Mouse (Mus musculus): ENCODE results near the gene Dlgap4.

Gene Dlgap4

DNA sequence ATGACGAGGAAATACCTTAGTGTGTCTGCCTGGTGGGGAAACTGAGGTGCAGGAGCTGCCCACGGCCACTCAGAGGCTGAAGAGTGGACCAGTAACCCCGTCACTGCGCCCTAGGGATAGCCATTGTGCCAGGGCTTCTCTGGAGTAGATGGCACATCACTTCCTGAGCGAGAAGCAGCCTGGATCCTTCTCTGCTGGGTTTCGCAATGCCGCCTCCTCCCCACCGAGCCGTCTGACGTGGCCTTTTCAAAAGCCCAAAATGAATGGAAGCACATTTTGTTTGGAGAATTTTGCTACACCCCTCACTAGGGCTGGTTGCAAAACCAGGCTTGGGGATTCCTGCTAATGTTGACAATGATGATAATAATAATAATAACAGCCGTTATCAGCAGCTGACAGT is 4.0 kb downstream of the Dlgap4 start:
- no peak for DNase-seq (ENCODE audit: low spot score)

DNA sequence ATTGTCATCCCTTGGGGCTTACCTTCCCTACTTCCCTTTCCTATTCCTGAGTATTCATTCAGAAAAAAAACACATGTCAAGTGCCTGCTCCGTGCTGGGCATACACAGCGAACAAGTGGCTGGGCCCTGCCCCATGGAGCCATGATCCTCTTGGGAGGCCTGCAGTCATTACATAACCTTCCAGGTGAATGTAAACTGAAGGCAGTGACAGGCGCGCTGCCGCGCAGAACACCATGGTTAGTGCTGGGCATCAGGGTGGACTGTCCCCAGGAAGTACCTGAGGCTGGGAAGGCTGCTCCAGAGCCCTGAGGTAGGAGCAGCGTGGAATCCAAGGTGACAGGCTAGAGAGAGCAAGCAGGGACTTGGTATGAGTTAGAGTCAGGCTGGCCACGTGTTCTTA is 7.4 kb downstream of the Dlgap4 start:
- no peak for DNase-seq (ENCODE audit: low spot score)

DNA sequence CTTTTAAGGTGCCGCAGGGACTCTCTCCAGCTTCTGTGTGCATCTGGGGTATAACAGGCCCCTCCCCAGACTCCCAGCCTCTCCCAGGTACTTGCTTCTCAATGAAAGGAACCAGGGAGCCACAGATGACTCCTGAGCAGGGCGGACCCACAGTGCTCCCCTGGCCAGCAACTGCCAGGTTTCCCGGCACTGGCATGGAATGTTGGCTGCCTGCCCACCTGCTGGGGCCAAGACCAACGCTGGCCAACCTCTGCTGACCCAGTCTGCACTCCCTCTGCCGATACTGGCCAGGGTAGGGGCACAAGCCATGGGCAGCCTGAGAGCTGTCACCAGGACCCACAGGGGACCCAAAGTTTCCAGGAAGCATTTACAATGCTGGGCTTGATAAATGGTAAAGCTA is 7.9 kb downstream of the Dlgap4 start:
- DNase-seq (ENCODE audit: low spot score): no peak

DNA sequence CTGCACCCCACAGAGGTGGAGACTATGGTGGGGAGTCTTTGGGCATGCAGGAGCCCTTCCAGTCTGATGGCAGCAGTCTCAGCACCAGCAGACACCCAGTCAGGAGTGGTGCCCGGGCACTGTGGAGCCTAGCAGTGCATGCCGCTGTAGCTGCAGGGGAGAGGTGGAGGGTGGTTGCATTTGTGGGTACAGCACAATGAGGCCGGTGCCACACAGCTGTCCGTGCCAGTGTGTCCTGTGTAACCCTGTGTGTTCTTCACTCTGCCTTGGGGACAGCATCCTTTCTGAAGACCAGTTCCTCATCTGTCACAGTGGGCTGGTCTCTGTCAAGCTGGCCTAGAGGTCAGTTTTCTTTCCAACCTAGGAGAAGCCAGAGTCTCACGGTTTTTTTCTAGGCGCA is 8.7 kb downstream of the Dlgap4 start:
- DNase-seq (ENCODE audit: low spot score): no peak

DNA sequence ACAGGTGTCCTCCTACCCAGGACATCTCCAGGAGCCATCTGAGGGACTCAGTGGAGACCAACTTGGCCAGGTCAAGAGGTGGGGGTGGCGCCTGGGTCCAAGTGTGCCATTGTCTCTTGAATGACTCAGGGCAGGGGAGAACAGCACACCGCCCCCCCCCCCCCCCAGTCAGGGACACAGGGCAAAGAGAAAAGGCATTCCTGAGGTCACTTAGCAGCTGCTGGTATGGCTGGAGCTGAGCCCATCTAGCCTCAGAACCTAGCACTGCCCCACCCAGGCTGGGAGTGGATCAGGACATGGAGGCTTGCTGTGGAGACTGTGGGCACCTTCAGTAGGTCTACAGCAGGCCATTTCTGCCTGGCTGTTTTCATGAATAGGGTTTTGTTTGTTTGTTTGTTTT is 9.7 kb downstream of the Dlgap4 start:
- no peak for DNase-seq (ENCODE audit: low spot score)

DNA sequence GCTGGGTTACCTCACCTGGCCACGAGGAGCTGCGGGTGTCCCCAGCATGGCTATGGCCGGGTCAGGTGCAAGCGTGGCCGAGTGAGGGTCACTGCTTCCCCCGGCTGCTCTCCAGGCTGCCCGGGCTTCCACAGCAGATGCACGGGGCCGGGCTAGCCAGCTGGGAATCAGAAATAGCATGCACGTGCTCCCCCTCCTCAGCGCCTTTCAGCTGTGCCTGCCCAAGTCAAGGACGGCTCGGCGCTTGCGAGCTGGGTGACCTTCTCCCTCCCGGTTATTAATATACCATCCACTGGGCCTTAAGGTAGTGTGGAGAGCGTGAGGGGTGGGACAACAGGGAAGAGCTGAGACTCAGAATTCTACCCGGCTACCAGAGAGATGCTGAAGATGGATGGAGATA is 11.8 kb downstream of the Dlgap4 start:
- no peak for DNase-seq (ENCODE audit: low spot score)

DNA sequence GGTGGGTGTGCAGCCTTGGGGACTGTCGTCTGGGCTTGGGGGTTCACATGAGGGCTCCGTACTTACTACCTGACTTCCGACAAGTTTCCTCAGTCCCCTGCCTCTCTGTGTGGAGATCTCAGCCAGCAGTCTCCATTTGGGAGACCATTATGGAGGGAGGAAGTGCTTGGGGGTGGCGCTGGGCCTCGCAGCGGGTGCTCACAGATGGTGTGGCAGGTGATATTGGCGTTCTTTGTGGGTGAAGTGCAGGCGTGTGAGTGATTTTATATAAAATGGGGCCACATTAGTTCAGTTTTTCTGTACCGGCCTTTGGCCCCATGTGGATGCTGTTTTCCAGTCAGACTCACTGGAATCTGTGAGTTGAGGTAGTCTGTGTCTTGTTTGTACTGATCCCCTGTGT is 12.6 kb downstream of the Dlgap4 start:
- DNase-seq (ENCODE audit: low spot score): no peak

DNA sequence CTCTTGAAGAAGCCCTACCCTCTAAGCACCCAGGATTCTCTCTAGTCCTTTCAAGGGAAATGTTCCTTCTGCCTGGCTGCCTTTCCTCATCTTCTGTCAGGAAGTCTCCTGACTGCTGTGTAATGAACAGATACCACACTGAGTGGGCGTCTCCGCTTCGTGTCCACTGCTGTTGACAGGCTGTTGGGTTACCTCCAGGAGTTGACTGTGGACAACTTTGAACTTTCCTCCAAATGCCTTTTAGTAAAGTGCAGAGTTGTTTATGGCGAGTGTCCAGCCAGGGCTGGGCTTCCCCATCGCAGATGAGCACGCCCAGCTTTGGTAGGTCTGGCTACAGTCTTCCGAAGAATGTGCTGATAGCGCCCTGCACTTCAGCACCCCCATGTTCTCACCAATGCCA is 13.0 kb downstream of the Dlgap4 start:
- DNase-seq (ENCODE audit: low spot score): no peak

DNA sequence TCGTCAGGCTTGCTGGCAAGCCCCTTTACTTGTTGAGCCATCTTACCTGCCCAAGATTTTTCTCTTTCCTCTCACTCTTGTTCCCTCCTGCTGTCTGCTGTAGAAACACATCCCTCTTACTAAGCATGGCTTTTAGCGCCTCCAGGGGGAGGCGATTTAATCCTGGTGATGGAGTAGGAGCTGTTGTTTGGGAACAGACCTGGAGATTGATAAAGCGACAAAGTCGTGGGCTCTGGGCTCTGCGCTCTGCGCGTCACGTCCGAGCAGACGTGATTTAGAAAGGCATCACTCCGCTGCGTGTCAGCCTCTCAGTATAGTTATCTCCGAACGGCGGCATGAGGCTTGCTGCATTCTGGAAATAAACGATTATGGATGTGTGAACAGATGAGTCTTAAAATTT is 14.4 kb downstream of the Dlgap4 start:
- no peak for DNase-seq (ENCODE audit: low spot score)

DNA sequence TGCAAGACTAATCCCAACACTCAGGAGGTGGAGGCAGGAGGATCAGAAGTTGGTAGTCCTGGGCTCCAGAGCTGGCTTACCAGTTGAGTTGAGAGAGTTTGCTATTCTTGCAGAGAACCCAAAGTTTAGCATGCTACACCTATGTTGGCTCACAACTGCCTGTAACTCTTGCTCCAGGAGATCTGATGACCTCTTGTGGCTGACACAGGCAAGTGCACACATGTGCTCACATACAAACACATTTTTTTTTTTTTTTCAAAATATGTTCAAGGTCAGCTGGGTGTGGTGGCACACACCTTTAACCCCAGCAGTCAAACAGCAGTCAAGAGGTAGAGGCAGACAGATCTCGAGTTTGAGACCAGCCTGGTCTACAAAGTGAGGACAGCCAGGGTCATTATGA is 16.8 kb downstream of the Dlgap4 start:
- DNase-seq (ENCODE audit: low spot score): no peak

DNA sequence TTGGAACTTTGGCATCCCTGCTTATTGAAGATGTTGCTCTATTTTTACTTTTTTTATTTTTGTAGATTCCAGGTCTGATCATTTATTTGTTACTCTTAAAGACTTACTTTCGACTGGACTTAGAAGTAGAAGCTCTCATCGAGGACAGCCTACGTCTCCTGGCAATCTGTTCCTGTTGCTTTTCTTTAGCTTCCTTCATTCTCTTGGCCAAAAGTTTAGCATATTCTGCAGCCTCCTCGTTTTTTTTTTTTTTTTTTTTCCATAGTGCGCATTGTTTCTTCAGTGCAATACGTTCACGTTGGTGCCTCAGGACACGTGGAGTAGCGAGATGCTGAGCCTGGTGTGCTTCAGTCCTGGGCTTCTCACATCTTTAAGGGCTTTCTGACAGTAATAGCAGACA is 19.2 kb downstream of the Dlgap4 start:
- DNase-seq (ENCODE audit: low spot score): no peak

DNA sequence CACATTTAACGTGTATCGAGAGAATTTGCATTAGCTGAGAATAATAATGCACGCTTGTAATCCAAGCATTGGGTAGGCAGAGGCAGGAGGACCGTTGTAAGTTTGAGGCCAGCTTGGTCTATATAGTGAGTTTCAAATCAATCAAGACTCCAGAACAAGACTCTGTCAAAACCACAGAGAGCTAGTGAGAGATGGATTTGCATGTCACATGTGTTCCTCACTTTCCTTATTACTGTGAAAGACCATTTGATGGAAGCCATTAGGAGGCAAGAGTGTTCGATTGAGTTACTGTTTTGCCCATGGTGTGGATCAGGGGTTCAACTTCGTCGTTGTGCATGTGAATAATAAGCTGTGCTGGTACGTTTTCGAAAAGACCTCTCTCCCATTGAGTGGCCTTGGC is 21.6 kb downstream of the Dlgap4 start:
- no peak for DNase-seq (ENCODE audit: low spot score)

DNA sequence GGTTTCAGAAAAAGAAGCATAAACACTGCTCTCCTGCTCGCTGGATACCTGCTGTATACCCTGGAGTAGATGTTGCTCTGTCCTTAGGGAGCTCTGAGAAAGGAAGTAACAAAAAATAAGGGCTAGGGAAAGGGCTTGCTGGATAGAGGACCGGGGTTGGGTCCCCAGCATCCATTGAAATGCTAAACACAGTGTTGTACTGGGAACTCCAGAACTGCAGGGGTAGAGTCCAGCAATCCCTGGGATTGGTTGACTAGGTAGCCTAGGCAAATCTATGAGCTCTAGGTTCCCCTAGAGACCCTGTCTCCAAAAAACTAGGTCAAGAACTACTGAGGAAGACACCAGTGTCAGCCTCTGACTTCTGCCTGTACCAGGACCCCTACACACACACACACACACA is 27.6 kb downstream of the Dlgap4 start:
- DNase-seq (ENCODE audit: low spot score): no peak

DNA sequence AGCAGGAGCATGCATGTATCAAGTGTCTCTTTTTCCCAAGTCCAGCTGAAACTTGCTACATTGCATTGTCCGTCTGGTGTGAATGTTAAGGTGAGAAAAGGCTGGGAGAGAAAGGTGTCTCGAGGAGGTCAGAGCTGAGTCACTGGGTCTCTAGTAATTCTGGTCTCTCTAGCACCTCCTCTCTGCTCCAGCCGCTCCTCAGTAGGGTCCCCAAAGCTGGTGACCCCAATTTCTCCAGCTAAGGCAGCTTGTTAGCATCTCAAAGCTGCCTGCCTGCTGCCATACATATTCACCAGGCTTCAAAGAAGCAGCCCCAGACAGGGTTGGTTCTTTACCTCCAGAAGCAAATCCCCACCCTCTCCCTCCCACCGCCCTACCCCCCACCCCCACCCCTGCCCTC is 29.4 kb downstream of the Dlgap4 start:
- DNase-seq (ENCODE audit: low spot score): no peak

DNA sequence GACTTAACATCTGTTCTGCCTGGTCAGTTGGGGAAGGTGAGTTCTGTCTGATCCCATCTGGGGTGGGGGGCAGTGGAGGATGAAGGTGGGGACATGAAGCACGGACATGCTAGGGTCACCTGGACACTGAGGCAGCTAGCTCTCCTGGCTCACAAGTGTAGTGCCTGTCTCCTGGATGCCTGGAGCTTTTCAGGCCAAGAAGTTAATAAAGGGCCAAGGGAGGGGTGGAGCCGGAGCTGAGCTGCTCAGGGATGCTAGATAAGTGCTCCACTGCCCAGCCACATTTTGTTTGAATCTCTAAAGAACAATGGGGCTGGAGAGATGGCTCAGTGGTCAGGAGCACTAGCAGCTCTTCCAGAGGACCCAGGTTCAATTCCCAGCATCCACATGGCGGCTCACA is 29.9 kb downstream of the Dlgap4 start:
- no peak for DNase-seq (ENCODE audit: low spot score)

DNA sequence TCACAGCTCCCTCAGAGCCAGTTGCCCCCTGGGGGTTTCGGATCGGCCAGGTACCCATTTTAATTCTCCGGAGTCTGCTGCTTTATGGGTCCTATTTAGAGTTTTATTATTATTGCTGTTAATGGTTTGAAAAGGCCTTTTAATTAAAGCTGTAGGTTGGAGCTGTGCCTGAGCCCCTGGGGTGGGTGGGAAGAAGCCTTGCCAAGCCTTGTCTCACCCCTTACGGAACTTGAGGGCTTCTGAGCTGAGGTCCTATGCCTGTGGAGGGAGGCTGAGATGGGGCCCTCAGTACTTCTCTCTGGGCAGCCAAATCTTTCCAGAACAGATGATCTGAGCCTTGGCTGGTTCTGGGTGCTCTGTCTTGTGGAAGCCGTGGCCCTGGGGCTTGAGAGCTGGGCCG is 31.6 kb downstream of the Dlgap4 start:
- no peak for DNase-seq (ENCODE audit: low spot score)

DNA sequence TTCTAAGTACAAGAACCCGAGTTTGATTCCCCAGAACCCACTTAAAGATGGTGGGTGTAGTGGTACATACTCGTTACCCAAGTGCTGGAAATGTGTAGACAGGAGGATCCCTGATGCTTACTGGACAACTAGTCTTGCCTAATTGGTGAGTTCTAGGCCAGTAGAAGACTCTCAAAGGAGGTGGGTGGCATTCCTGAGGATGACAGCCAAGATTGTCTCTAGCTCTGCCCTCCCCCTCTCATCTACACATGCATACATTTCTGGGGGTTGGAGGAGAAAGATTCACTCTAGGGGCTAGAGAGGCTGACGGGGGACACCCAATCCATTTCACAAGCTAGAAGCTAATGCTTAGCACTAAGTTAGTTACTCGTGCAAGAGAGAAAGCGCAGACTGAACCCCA is 33.4 kb downstream of the Dlgap4 start:
- no peak for DNase-seq (ENCODE audit: low spot score)

DNA sequence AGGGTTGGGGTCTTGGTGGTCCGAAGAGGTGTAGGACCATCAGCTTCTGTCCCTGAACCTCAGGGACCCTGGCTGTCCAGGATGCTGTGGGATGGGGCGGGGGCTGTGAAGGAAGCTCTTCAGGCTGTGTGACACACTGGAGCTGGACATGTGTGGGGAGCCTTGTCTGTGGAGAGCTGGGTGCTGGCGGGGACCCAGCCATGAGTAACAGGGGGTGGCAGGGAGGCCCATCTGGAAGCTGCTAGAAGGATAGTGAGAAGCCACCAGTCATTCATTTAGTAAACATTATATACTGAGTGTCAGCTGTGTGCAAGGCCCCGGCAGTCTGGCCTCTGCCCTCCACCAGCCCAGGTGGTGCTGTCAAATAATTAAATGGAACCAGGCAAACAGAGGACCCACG is 34.5 kb downstream of the Dlgap4 start:
- no peak for DNase-seq (ENCODE audit: low spot score)

DNA sequence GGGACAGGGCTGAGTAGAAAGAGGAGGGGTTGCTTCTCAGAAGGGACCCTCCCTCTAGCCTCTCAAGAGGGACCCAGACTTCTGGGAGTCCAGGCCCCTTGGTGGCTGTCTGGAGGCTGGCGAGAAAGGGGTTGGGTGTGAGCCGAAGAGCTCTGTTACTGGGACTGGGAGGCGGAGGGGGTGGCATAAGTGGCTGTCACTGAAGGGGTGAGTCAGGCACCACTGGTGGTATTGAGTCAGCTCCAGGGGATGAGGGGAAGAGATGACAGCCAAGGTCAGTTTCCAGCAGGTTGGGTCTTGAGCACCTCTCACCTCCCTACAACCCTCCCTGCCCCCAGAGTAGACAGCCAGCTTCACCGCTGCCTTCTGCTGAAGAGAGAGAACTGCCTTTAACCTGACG is 35.9 kb downstream of the Dlgap4 start:
- DNase-seq (ENCODE audit: low spot score): no peak

DNA sequence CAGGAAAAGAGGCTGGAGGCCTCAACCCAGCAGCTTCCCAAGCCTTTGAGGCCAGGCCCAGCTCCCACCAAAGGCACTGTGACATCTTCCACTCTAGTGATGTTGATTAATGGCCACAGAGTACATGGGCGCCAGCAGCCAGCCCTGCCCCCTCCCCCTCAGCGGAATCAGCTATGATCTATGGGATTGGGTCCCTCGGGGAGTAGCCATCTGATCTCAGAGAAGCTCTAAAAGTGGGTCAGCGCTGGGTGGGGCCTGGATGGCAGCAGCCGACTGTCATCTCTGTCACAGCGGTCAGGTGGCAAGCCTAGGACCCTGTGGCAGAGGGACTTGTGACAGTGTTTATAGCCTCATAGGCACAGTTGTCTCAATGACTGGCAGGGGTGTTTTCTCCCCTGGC is 37.5 kb downstream of the Dlgap4 start:
- DNase-seq (ENCODE audit: low spot score): no peak

DNA sequence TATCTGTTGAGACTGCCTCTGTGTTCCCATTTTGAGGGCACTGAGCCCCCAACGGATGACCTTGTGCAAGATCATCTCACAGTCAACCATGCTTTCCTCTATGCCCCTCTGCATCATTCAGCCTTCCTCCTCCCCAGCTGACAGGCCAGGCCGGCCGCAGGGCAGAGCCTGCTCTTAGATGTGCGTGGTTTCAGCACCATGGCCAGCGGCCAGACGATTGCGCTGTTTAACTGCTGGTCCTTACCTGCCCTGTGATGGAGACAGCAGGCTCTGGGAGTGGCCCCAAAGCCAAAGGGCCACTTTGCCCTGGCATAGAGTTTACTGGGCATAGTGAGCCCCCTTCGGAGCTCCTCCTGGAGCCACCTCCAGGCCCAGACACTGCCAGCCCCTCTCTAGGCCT is 39.3 kb downstream of the Dlgap4 start:
- peak; percentile 81 for DNase-seq (ENCODE audit: low spot score)

DNA sequence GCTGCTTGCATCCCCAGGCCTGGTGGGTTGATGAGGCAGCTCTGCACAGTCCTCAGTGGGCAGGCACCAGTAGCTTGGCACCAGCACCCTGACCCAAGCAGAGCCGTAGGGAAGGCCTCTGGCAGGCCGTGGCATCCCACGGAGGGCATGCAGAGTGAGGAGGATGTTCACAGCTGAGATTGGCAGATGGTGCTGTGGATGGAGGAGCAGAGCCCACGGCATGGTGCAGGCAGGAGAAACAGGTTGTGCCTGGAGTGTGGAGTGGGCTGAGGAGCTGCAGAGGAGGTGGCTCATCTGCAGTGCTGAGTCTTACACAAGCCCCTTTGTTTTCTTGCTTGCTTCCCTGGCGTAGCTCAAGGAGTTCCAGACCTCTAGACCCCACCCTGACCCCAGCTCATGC is 40.6 kb downstream of the Dlgap4 start:
- no peak for DNase-seq (ENCODE audit: low spot score)

DNA sequence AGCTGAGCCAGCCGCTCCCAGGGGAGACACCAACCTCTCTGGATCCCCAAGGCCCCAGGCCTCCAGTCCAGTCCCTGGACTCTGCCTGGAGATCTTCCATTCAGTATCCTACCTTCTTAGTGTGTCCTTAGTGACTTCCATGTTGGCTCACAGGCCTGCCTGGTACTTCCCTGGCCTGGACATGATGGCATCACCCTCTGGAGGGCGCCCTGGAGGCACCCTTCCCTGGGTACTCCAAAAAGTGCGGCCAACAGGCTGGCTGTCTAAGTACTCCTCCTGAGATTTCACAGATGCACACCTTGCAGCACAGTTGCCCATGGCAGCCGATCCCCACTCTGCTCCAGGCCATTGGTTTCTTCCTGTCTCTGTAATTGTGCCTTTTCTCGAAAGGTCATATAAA is 42.1 kb downstream of the Dlgap4 start:
- no peak for DNase-seq (ENCODE audit: low spot score)

DNA sequence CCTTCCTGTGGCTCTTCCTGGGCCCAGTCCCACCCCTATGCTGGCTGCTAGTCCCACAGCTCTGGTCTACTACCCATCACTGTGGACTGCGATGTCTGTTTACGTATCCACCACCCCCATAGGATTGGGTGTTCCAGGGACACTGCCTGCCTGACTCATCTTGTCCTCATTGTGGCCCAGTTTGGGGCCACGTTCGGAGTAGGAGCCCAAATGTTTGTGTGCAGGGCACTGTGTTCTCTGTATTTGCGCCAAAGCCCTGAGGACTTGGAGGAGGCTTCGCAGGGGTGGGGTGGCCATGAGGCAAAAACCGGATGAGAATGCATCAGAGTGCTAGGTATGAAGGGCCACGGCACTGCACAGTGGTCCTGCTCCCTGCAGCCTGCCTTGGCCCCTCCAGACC is 44.0 kb downstream of the Dlgap4 start:
- DNase-seq (ENCODE audit: low spot score): no peak

DNA sequence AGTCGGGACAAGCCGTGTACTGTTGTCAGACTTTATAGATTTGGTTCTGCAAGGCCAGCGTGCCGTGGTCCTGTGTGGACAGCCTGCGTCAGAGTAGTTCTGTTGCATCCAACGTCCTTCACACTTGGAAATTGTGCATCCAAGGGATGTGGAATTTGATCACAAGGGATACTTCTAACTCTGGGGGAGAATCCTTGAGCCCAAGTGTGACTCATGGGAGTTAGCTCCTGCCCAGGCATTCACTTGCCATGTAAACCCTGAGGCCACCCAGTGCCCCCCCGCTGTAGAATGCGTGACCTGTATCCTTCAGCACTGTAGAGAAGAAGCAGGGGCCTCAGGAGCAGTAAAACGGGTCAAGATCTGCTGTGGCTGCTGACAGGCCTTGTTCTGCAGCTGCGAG is 44.7 kb downstream of the Dlgap4 start:
- no peak for DNase-seq (ENCODE audit: low spot score)

DNA sequence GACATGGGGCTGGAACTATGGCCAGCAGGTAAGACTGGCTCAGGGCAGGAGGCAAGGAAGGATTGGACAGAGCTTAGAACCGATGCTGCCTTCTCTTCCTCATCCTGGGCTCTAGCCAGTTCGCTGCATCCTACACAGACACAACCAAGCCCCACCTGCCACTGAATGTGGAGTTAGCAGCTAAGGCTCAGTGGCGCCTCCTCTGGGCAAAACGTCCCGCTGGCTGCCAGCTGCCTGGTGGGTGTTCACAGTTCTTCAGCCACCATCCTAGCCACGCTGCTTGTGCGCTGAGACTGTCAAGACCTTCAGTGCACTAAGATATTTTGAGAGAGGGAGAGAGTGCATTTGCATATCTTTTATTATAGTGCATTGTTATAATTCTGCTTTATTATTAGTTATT is 45.2 kb downstream of the Dlgap4 start:
- DNase-seq (ENCODE audit: low spot score): no peak
